Mouse (Mus musculus) ES-Bruce4 (cell line): ENCODE measurements around the gene Gm973. TPM values are rescaled to one million over a fixed set of nuclear protein-coding genes. Genes with fewer than 3 reads are reported as not detected.

Source experiments
- H3K27ac ChIP-seq: 2 replicates; pipeline ENCODE4 v1.5.1; 2012; ENCODE audit warnings: low read length, inconsistent platforms; ENCODE audit not compliant: insufficient read depth
- H3K27me3 ChIP-seq: 2 replicates; pipeline ENCODE4 v1.6.1; 2012; ENCODE audit warnings: mild to moderate bottlenecking, low read length, inconsistent platforms; ENCODE audit not compliant: control insufficient read depth, poor library complexity, insufficient read depth, severe bottlenecking
- H3K36me3 ChIP-seq: 2 replicates; pipeline ENCODE4 v1.6.1; 2012; ENCODE audit warnings: inconsistent platforms, mild to moderate bottlenecking, low read length, moderate library complexity; ENCODE audit not compliant: control insufficient read depth, poor library complexity, insufficient read depth, severe bottlenecking
- H3K4me1 ChIP-seq: one replicate; pipeline ENCODE4 v1.8.1; 2011; ENCODE audit warnings: low read length; ENCODE audit not compliant: control insufficient read depth, insufficient read depth
- H3K4me3 ChIP-seq: 2 replicates; pipeline ENCODE4 v1.5.1; 2011; ENCODE audit warnings: low read depth, mild to moderate bottlenecking, low read length
- H3K9ac ChIP-seq: 2 replicates; pipeline ENCODE4 v1.6.1; 2012; ENCODE audit warnings: low read depth, mild to moderate bottlenecking, inconsistent platforms; ENCODE audit not compliant: poor library complexity, severe bottlenecking
- H3K9me3 ChIP-seq: replicated peaks from 2 replicates; pipeline ENCODE4 v1.6.1; 2012; ENCODE audit warnings: mild to moderate bottlenecking, low read length, inconsistent platforms; ENCODE audit not compliant: control insufficient read depth, poor library complexity, insufficient read depth, severe bottlenecking
- CTCF ChIP-seq: IDR thresholded peaks from one replicate; pipeline ENCODE4 v1.8.1; 2011; ENCODE audit warnings: low read depth, low read length
- EP300 ChIP-seq: IDR thresholded peaks from 2 replicates; pipeline ENCODE4 v1.6.1; 2011; ENCODE audit warnings: low read depth, low read length; ENCODE audit not compliant: insufficient read depth
- POLR2A ChIP-seq: IDR thresholded peaks from one replicate; pipeline ENCODE4 v1.8.1; 2011; ENCODE audit warnings: low read length; ENCODE audit not compliant: insufficient read depth
- polyA plus RNA-seq: library from polyadenylated mRNA; stranded (reverse); fragments of >200 nt; gene quantifications from 2 replicates; pipeline ENCODE4 v1.2.4, GENCODE M21; 2011; ENCODE audit warnings: low read depth; ENCODE audit not compliant: missing spikeins, insufficient read depth, insufficient read length

The Gm973 gene
- polyA plus RNA-seq, 1 experiment = 2.4 TPM

DNA sequence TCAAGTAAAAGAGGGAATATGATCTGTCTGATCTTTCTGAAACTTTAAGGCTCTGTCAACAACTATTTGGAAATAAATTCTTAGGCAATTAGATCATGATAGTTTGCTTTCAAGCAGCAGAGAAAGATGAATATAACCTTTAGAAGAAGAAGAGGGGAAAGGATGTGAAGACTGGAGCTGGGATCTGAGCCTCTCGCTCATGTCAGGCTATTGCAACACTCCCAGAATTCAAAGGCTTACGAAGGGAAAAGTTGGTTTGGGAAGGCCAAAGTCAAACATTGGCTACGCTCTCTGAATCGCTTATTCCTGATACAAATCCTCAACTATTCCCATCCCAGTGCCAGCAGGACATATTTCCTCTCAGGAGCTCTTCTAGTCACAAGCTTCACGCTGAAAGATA lies 53.2 kb downstream of the Gm973 start:
- no peaks in the 10 kb centered on the region for H3K27me3 ChIP-seq
- H3K4me1 ChIP-seq = no peaks in the 10 kb centered on the region
- no peak for TF ChIP-seq POLR2A
- no peak for TF ChIP-seq EP300
- no peak for TF ChIP-seq CTCF
- H3K4me3 ChIP-seq = no peak overlapping the region
- H3K36me3 ChIP-seq = no peaks in the 10 kb centered on the region
- H3K9me3 ChIP-seq = no peaks in the 10 kb centered on the region
- no peak overlapping the region for H3K9ac ChIP-seq
- no peak overlapping the region for H3K27ac ChIP-seq

DNA sequence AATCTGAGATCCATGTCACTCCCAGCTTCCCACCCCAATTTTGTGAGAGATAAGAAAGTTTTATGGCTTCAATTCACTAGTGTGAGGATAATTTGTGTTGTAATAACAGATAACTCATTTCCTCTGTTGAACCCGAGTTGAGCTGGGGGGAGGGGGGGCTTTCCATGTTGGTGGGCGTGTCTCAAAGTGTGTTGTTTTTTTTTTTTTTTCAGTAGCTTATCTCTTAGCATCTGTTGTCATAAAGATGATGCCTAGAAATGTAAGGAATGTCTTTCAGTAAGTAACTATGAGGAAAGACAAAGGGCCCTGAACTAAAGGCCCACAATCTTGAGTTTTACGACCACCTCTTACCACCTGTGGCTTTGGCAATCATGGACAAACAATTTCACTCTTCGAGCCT lies 54.7 kb downstream of the Gm973 start:
- TF ChIP-seq CTCF (no peak), EP300 (no peak)
- H3K4me1 ChIP-seq = no peaks in the 10 kb centered on the region
- no peaks in the 10 kb centered on the region for H3K27me3 ChIP-seq
- H3K4me3 ChIP-seq = no peak overlapping the region
- no peaks in the 10 kb centered on the region for H3K9me3 ChIP-seq
- no peaks in the 10 kb centered on the region for H3K36me3 ChIP-seq
- H3K9ac ChIP-seq = no peak overlapping the region
- no peak overlapping the region for H3K27ac ChIP-seq

DNA sequence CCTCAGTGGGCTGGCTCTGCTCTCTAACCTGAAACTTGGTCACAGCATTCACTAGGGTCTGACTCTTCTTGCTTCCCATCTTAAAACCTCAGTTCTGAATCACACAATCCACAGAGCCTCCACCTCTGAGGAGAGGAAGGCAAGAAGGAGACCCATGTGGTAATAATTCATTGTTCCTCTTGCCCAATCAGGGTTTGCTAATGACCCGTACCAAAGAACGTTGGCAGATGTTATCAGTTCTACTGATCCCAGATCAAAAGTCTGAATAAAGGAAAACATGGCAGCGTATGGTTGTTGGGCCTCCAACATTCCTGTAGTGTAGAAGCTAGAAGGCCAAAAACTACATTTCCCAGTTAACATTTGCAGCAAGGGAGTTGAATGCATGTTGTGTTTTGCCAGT lies 55.4 kb downstream of the Gm973 start:
- TF ChIP-seq POLR2A (no peak), CTCF (no peak), EP300 (no peak)
- Histone ChIP-seq H3K27ac (no peak overlapping the region), H3K36me3 (no peaks in the 10 kb centered on the region), H3K4me3 (no peak overlapping the region), H3K4me1 (no peaks in the 10 kb centered on the region), H3K9ac (no peak overlapping the region), H3K9me3 (no peaks in the 10 kb centered on the region), H3K27me3 (no peaks in the 10 kb centered on the region)

DNA sequence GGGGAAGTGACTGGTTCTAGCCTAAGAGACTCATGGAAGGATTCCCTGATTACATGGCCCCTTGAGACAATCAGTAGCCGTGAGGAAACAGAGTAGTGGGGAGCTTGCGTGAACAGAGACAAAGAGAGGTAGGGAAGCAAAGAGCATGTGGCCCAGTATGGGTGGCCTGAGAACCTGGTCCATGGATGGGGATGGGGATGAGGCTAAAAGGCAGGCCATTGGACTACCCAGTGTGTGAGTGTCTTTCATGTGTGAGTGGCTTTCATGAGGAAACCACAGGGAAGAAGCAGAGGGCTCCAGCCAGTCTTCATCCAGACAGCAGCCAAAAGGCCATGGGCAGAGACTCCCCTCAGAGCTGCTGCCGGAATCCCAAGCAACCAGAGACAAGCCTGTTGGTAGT lies 57.8 kb downstream of the Gm973 start:
- Histone ChIP-seq H3K4me1 (no peaks in the 10 kb centered on the region), H3K4me3 (no peak overlapping the region), H3K9ac (no peak overlapping the region), H3K27ac (no peak overlapping the region), H3K36me3 (no peaks in the 10 kb centered on the region), H3K9me3 (no peaks in the 10 kb centered on the region), H3K27me3 (no peaks in the 10 kb centered on the region)
- TF ChIP-seq CTCF (no peak), EP300 (no peak), POLR2A (no peak)

DNA sequence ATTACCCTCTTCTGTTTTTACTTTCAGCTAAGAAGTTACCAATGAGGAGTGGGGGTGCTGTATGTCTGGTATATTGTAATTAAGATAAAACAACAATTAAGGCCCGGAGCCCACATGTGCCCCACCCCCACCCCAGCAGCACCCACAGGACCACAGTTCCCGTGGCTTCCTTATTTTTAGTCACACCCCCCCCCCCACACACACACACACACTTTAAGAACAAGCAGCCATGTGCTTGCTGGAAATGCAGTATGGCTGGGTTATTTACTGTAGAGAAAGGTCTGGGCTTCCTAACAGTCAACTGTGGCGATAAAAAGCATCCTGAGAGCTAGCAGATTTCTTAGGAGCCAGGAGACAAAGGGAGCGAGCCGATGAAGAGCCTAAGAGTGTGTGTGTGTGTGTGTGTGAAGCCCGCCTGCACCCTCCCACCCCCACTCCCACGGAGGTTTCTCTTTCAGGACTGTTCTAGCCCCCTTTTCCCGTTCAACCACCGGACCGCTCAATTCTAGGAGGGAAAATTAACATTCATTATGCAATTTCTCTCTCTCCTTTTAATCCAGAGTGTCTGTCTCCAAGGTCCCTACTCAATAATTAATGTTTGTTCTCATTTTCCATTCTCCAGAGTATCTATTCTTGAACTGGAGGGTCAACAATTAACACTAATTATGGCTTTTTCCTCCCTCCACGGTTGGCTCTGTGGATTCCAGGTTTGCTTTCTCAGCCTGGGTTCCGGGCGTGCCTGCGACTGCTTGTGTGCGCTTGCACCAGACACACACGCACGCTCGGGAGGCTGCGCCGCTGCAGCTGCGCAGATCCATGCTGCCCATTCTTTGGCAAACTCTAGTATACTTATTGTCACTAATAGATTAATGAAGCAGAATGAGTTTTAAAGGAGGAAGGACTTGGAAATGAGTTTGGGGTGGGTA lies 58.5 kb downstream of the Gm973 start:
- no peak overlapping the region for H3K4me3 ChIP-seq
- no peak overlapping the region for H3K9ac ChIP-seq
- no peaks in the 10 kb centered on the region for H3K27me3 ChIP-seq
- H3K27ac ChIP-seq = no peak overlapping the region
- no peaks in the 10 kb centered on the region for H3K4me1 ChIP-seq
- H3K9me3 ChIP-seq = no peaks in the 10 kb centered on the region
- TF ChIP-seq CTCF = no peak
- no peak for TF ChIP-seq EP300
- no peaks in the 10 kb centered on the region for H3K36me3 ChIP-seq

DNA sequence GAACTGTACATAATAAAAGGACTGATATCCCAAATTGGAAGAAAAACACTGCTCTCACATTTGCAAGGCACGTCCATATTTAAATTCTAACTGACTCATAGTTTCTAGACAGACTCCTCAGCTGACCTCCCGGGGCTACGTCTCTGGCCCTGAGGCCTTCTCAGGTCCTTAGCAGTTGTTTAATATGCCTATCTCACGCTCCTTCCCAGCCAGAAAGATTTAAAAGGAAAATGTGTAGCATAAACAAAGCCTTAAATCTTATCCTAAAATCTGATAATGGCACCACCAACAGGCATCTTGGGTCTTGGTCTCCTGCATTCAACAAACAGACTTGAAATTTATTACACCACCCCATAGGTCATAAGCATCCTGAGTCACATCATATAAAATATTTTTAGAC lies 62.7 kb downstream of the Gm973 start:
- Histone ChIP-seq H3K27ac (no peak overlapping the region), H3K36me3 (no peaks in the 10 kb centered on the region), H3K4me1 (peaks cover 2% of the 10 kb centered on the region), H3K27me3 (no peaks in the 10 kb centered on the region; the same call in 1 of the 2 replicates), H3K9ac (no peak overlapping the region), H3K9me3 (no peaks in the 10 kb centered on the region), H3K4me3 (no peak overlapping the region)
- TF ChIP-seq POLR2A (no peak), EP300 (no peak), CTCF (no peak)
